Mouse (Mus musculus): ENCODE measurements at regions not wholly inside any gene's neighbourhood (a gene's known extent, or its start where the extent isn't known, plus 50 kb on each side); places are given as distances from the start of the nearest gene placed in this dataset.

GRCm38 (mm10) chr14:95241946-95242345 is 639.1 kb upstream of the 4921530L21Rik start:
- no peak for DNase-seq

- DNase-seq = no peak
Measured at GRCm38 (mm10) chr14:95248859-95249258, 632.2 kb upstream of the 4921530L21Rik start.

GRCm38 (mm10) chr14:95256110-95256509 is 624.9 kb upstream of the 4921530L21Rik start:
- DNase-seq = no peak

- no peak for DNase-seq
Measured at GRCm38 (mm10) chr14:95281431-95281830, 599.6 kb upstream of the 4921530L21Rik start.

GRCm38 (mm10) chr14:95282016-95282415 is 599.0 kb upstream of the 4921530L21Rik start:
- no peak for DNase-seq

GRCm38 (mm10) chr14:95314134-95314924 is 566.7 kb upstream of the 4921530L21Rik start:
- no peak for DNase-seq

- peak; percentile 48 for DNase-seq
Measured at GRCm38 (mm10) chr14:95356968-95357367, 524.1 kb upstream of the 4921530L21Rik start.
